Mouse (Mus musculus) liver, embryonic 18 days (tissue): ENCODE measurements around the gene Kbtbd7. TPM values are rescaled to one million over a fixed set of nuclear protein-coding genes. Genes with fewer than 3 reads are reported as not detected.

Source experiments
- polyA plus RNA-seq: library from polyadenylated mRNA; depleted of rRNA; stranded (reverse); fragments of >200 nt; gene quantifications from 2 replicates; pipeline ENCODE4 v1.2.3, GENCODE M21; 2012; rRNA removed

Kbtbd7 gene
- polyA plus RNA-seq: 2.2 TPM in 2 replicates

GRCm38 (mm10) chr14:79425979-79426729 is at the start of gene Kbtbd7:
Kbtbd7 (plus strand) TSS chr14:79426511.

GRCm38 (mm10) chr14:79390265-79390926 is 35.9 kb upstream of the Kbtbd7 start, which contains the start of gene Naa16:
Naa16 (minus strand) TSS chr14:79390778.

DNA sequence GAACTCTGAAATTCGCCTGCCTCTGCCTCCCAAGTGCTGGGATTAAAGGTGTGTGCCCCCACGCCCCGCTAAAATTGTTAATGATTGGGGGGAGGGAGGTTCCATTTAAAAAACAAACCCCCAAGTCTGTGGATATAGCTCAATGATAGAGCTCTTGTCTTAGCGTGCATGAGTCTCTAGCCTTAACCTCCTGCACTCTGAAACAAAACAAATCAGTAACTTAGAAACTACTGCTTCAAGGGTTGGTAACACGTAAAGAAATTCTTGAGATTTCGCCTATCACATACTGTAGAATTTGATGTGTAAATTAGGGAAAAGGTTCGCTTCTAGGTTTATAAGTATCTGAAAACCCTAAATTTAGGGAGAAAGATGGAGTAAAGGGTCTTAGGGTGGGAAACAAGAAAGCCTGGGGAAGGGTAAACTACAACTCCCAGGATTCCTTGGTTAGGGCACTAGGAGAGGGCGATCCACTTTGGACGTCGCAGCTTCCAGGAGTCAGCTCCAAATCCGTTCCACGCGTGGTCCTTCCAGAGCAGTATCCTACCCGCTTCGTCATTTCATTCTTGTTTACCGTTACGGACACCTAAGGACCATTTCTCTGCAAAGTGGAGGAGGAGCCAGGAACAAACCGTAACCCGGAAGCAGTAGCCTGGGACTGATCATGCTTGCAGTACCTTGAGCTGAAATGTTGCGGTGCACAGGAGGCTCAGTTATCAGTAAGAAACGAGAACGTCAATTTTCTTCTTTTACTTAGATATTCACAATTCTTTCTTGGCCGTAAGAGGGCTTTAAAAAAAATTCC is 28.8 kb upstream of the Kbtbd7 start, which contains the start of gene Mtrf1:
Mtrf1 (plus strand) TSS at position 452 of the 802 bp plus-strand sequence.

DNA sequence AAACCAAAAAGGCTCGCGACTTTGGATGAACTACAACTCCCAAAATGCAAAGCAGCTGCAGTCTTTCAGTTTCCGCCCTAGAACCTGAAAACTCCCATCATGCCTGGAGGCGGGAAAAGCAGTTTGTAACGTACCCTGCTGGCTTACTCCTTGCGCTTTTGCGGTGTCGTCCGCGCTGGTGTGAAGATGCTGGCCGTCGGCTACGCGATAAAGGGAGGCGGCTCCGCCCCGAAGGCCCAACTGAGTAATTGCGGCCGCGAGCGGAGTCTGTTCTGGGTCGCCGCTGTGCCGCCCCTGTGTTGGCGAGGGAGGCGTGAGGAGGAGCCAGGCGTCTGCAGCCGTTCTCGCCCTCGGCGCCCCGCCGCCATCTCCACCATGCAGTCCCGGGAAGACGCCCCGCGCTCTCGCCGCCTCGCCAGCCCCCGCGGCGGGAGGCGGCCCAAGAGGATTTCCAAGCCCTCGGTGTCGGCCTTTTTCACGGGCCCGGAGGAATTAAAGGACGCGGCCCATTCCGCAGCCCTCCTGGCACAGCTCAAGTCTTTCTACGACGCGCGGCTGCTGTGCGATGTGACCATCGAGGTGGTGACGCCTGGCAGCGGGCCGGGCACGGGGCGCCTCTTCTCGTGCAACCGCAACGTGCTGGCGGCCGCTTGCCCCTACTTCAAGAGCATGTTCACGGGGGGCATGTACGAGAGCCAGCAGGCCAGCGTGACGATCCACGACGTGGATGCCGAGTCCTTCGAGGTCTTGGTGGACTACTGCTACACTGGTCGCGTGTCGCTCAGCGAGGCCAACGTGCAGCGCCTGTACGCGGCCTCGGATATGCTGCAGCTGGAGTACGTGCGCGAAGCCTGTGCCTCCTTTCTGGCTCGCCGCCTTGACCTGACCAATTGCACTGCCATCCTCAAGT is 25.6 kb downstream of the Kbtbd7 start, which contains the start of gene Kbtbd6:
Kbtbd6 (plus strand) TSS at position 155 of the 910 bp plus-strand sequence.

Other genes with a start within 250 kb of the Kbtbd7 start
- not detected in 2 replicates for gene Zfp957, start 179.1 kb upstream of the Kbtbd7 start, polyA plus RNA-seq
- 76.3 and 77.8 TPM in 2 replicates for gene Rgcc, start 124.9 kb upstream of the Kbtbd7 start, polyA plus RNA-seq
- gene Naa16, start 35.7 kb upstream of the Kbtbd7 start, polyA plus RNA-seq: 6.2 and 7.6 TPM in 2 replicates
- gene Mtrf1, start 28.7 kb upstream of the Kbtbd7 start, polyA plus RNA-seq: 2.7 and 2.9 TPM in 2 replicates
- gene Kbtbd6, start 25.3 kb downstream of the Kbtbd7 start, polyA plus RNA-seq: 0.87 and 1.00 TPM in 2 replicates
- 10.4 and 11.4 TPM in 2 replicates for gene Elf1, start 54.7 kb downstream of the Kbtbd7 start, polyA plus RNA-seq
- gene Wbp4, start 55.0 kb downstream of the Kbtbd7 start, polyA plus RNA-seq: 5.4 and 6.0 TPM in 2 replicates
- gene Sugt1, start 161.2 kb downstream of the Kbtbd7 start, polyA plus RNA-seq: 14.2 and 14.5 TPM in 2 replicates
- 1.8 and 3.5 TPM in 2 replicates for gene Cnmd, start 235.7 kb downstream of the Kbtbd7 start, polyA plus RNA-seq